Mouse (Mus musculus): Measurements from ENCODE around the gene Tmem9b.

The Tmem9b gene

GRCm38 (mm10) chr7:109752008-109752925 lies at the start of gene Tmem9b:
Tmem9b (minus strand) TSS chr7:109752875.
- DNase-seq, result peak; percentile 81 to 85

- DNase-seq, result no peak
Observed at GRCm38 (mm10) chr7:109800626-109801025, 48.0 kb upstream of the Tmem9b start.

DNA sequence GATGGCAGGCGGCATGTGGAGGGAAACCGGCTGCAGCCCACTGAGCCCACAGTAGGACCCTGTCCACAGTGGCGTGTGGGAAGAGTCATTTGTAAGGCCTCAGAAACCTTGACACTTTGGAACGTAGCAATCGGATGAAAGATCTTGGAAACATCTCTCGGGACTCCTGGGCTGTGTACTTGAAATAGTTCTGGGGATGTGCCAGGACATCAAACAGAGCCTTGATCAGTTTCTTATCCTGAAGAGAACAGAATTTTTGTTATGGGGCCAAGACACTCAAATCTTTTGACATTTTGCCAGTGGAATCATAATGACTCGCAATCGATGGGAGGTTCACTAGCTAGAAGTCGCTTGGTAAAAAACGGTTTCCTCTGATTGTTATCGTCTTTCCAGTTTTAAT lies 46.5 kb upstream of the Tmem9b start:
- DNase-seq, result no peak

GRCm38 (mm10) chr7:109795564-109795963 lies 42.9 kb upstream of the Tmem9b start:
- DNase-seq, result no peak

- DNase-seq, result no peak
Observed at GRCm38 (mm10) chr7:109794556-109794955, 41.9 kb upstream of the Tmem9b start.

DNA sequence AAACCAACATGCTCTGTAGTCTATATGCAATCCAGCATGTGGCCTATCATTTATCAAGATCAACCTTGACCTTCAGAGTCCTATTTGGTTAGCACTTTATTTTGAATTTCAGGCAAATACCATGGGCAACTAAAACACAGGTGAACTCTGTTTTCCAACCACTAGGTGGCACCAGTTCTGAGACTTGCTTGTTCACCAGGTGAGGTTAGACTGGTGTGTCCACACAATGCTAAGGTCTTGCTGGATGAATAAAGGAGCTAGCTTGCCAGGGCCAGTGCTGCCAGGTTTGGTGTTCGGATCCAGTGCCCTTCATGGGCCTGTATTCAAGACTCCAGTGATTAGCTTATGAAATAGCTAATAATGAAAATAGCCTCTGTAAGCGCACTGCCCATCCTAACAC lies 40.1 kb upstream of the Tmem9b start:
- peak; percentile 9 to 22 for DNase-seq

- DNase-seq, result no peak
Observed at GRCm38 (mm10) chr7:109790818-109791217, 38.1 kb upstream of the Tmem9b start.

DNA sequence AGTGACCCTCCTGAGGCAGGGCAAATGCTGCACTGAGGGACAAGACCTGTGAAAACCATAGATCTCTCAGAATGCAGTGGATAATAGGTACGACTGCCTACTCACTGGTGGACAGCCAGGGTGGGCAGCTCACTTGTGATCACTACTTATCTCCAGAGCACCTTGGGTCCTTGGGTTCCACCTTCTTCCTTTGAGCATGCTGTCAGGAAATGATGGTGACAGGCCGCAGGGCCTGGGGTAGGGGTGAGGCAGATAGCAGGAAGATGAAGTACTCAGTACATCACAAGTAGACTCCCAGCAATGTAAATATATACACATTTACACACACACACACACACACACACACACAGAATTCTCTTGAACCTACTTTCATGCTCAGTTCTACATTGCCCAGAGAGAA lies 35.2 kb upstream of the Tmem9b start:
- no peak for DNase-seq

DNA sequence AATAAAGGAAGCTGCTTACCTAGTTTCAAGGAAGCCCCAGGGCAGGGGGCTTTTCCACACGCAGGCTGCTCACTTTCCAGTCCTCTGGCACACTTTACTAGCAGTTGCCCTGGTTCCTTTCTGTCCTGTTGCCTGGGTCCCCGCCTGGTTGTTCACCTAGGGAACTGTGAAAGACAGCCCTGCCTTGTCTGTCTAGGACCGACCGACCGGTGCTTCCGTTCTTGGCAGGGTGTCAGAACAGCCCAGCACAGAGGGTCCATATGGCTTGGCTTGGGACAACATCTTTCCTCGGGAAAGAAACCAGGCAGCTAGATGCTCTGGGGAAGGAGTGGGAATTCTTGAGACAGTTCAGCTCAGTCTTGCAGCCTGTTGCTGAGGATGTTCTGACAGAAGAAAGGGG lies 30.6 kb upstream of the Tmem9b start:
- DNase-seq, result no peak

- DNase-seq, result peak; percentile 65 to 74
Observed at GRCm38 (mm10) chr7:109781470-109782203, 29.0 kb upstream of the Tmem9b start, which contains the start of gene Nrip3. Nrip3 (minus strand) TSS chr7:109782025.

GRCm38 (mm10) chr7:109781087-109781469 lies 28.4 kb upstream of the Tmem9b start:
- DNase-seq, result no peak

GRCm38 (mm10) chr7:109772251-109772650 lies 19.6 kb upstream of the Tmem9b start:
- DNase-seq, result no peak

GRCm38 (mm10) chr7:109768699-109769383 lies 16.2 kb upstream of the Tmem9b start:
- no peak for DNase-seq

- DNase-seq, result no peak
Observed at GRCm38 (mm10) chr7:109767575-109768350, 15.1 kb upstream of the Tmem9b start.

- no peak for DNase-seq
Observed at GRCm38 (mm10) chr7:109764009-109764408, 11.3 kb upstream of the Tmem9b start.

GRCm38 (mm10) chr7:109756291-109756690 lies 3.6 kb upstream of the Tmem9b start:
- no peak for DNase-seq

DNA sequence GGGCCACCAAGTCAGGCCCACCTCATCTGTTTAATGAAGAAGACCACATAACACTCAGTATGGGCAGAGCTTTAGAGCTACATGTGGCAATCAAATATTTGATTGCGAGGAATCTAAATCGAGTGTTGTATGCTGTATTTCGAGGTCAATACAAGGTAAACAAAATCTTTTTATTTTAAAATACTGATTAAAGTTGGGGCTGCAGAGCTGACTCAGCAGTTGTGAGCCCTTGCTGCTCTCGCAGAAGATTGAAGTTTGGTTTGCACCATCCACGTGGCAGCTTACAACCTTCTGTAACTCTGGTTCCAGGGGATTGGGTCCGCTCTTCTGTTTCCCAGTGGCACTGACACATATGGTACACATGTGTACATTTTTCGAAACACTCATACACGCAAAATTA lies 1.4 kb upstream of the Tmem9b start:
- no peak for DNase-seq

GRCm38 (mm10) chr7:109751427-109752007 lies 1.2 kb downstream of the Tmem9b start:
- peak in 1 of 2 experiments; percentile 11 for DNase-seq

DNA sequence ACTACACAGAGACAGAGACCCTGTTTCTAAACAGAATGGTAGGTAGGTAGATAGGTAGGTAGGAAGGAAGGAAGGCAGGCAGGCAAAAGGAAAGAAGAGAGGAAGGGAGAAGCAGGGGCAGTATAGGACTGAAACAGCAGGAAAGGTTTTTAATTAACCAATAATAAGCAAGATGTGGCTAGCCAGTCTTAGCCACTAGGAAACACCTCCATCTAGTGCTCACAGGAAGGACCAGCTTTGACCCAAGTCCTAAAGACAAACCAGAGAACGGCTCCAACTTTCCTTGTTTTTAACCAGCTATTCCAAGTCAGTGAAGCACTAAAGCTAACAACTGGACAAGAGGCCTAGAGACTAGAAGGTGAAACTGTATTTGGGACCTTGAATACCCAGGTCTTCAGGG lies 4.9 kb downstream of the Tmem9b start:
- DNase-seq, result no peak

- no peak for DNase-seq
Observed at GRCm38 (mm10) chr7:109741703-109742102, 11.0 kb downstream of the Tmem9b start.

DNA sequence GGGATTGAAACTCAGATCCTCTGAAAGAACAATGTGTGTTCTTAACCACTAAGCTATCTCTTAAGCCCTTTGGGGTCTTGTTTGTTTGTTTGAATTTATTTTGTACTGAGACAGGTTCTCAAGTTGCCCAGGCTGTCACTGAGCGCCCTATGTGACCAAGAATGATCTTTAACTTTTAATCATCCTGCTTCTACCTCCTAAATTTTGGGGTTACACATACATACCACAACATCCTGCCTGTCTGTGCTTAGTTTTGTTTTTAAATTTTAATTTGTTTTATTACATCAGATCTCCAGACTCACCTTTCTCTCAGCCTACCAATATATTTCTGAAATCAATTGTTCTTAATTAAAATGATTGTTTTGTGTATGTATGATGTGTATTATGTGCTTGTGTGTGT lies 11.6 kb downstream of the Tmem9b start:
- DNase-seq, result no peak

DNA sequence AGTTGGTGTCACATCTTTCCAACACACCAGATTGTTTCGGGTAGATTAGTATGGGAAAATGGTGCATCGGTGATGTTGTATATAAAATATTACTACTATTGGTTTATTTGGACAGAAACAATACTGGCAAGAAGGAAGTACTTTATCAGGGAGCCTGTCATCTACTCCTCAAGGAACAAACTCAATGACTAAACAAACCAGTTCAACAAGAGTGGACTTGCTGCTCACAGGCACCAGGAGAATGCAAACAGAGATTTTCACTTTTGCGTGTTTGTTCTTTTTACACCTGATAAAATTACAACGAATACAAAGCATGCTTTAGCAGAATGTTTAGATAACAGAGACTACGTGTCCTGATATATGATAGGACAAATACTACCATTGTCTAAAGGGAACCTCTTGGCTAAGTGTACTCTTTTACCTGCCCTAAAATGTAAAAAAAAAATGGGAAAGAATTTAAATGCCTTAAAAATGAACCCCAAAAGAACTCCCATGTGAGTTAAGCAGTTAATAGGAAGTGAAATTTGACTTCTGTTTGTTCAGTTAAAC lies 12.8 kb downstream of the Tmem9b start:
- DNase-seq, result no peak
